Mouse (Mus musculus) embryonic facial prominence, embryonic 15.5 days (tissue): ENCODE results near the gene Gm45213. TPM values are rescaled to one million over a fixed set of nuclear protein-coding genes. Genes with fewer than 3 reads are reported as not detected.
"Not testable (repeated sequence)": the region's sequence is repeated elsewhere in the genome, so short reads cannot be mapped to it uniquely, and the experiment has no call there.

Source experiments
- ATAC-seq: fragments of 200-750 bp; cut with Nextera tagmentation; 2 replicates; pipeline ENCODE4 v1.8.0; 2017; ENCODE audit warnings: low read depth, moderate TSS enrichment; ENCODE audit not compliant: insufficient number of reproducible peaks, low FRiP score, low TSS enrichment
- H3K27ac ChIP-seq: fragments of 300-500 bp; sonication (generic); replicated peaks from 2 replicates; pipeline ENCODE4 v1.5.1; 2015; ENCODE audit warnings: mild to moderate bottlenecking, inconsistent platforms
- H3K27me3 ChIP-seq: fragments of 300-500 bp; sonication (generic); 2 replicates; pipeline ENCODE4 v1.6.1; 2015; ENCODE audit warnings: inconsistent platforms
- H3K36me3 ChIP-seq: fragments of 300-500 bp; sonication (generic); 2 replicates; pipeline ENCODE4 v1.6.1; 2015; ENCODE audit warnings: mild to moderate bottlenecking, inconsistent platforms
- H3K4me1 ChIP-seq: fragments of 300-500 bp; sonication (generic); 2 replicates; pipeline ENCODE4 v1.6.1; 2015; ENCODE audit warnings: inconsistent platforms
- H3K4me2 ChIP-seq: fragments of 300-500 bp; sonication (generic); replicated peaks from 2 replicates; pipeline ENCODE4 v1.6.1; 2015; ENCODE audit warnings: mild to moderate bottlenecking, inconsistent platforms
- H3K4me3 ChIP-seq: fragments of 300-500 bp; sonication (generic); replicated peaks from 2 replicates; pipeline ENCODE4 v1.5.1; 2015; ENCODE audit warnings: mild to moderate bottlenecking, inconsistent platforms
- H3K9ac ChIP-seq: fragments of 300-500 bp; sonication (generic); 2 replicates; pipeline ENCODE4 v1.6.1; 2015; ENCODE audit warnings: inconsistent platforms
- H3K9me3 ChIP-seq: fragments of 300-500 bp; sonication (generic); replicated peaks from 2 replicates; pipeline ENCODE4 v1.6.1; 2016; ENCODE audit warnings: inconsistent platforms
- WGBS: fragments of 180-500 bp; shearing (Covaris S2); methylation state at CpG from one replicate; pipeline ENCODE4 v1.1.7; 2015; 5-methylcytosine and 5-hydroxymethylcytosine counted together
- polyA plus RNA-seq: library from polyadenylated mRNA; unstranded; fragments of >200 nt; fragmentation: Nextera tagmentation; extraction: Ambion mirVana; gene quantifications from 2 replicates; pipeline ENCODE4 v1.2.1, GENCODE M21; 2015

The Gm45213 gene
- polyA plus RNA-seq, 1 experiment from 2014 or later, result not detected

GRCm38 (mm10) chr7:66055356-66055755 is 12.0 kb downstream of the Gm45213 start:
- H3K36me3 ChIP-seq, H3K4me1 ChIP-seq, H3K4me3 ChIP-seq, H3K9ac ChIP-seq, H3K27ac ChIP-seq, H3K27me3 ChIP-seq, H3K4me2 ChIP-seq, ATAC-seq, H3K9me3 ChIP-seq: not testable (repeated sequence)
- 13% methylated on average over 2 of the region's 2 CpGs for WGBS

- WGBS, result 69% methylated on average over 1 of the region's 1 CpGs
- Histone ChIP-seq H3K4me2 (peak within 1 kb of the TSS; percentile 82), H3K27ac (no peak within 1 kb of the TSS), H3K9me3 (no peaks in the 10 kb centered on the region), H3K36me3 (peaks cover 11% of the 10 kb centered on the region; the same call in 1 of the 2 replicates), H3K27me3 (no peaks in the 10 kb centered on the region), H3K4me1 (peaks cover 14% of the 10 kb centered on the region), H3K4me3 (peak within 1 kb of the TSS; percentile 98), H3K9ac (no peak within 1 kb of the TSS)
- ATAC-seq, result no peak
Observed at GRCm38 (mm10) chr7:66058703-66059102, 15.3 kb downstream of the Gm45213 start, which contains the start of gene Snrpa1. Gene Snrpa1, plus strand, starts transcription at chr7:66059003.

- Histone ChIP-seq H3K4me3 (peak overlapping the region; percentile 98), H3K9me3 (no peaks in the 10 kb centered on the region), H3K27ac (peak overlapping the region; percentile 69), H3K27me3 (no peaks in the 10 kb centered on the region), H3K4me2 (peak overlapping the region; percentile 82), H3K9ac (peak overlapping the region; percentile 91), H3K36me3 (peaks cover 18% of the 10 kb centered on the region), H3K4me1 (peaks cover 14% of the 10 kb centered on the region)
- under 1% methylated on average over 64 of the region's 64 CpGs for WGBS
- peak; percentile 91 for ATAC-seq
Observed at GRCm38 (mm10) chr7:66060066-66060956, 16.9 kb downstream of the Gm45213 start.

- peaks cover 23% of the 10 kb centered on the region for H3K36me3 ChIP-seq
- H3K9me3 ChIP-seq, result no peaks in the 10 kb centered on the region
- H3K27me3 ChIP-seq, result no peaks in the 10 kb centered on the region
- no peak overlapping the region for H3K27ac ChIP-seq
- peaks cover 14% of the 10 kb centered on the region for H3K4me1 ChIP-seq
- 2% methylated on average over 14 of the region's 14 CpGs for WGBS
- no peak for ATAC-seq
- peak overlapping the region; percentile 98 for H3K4me3 ChIP-seq
- H3K9ac ChIP-seq, result peak overlapping the region; percentile 91
- peak overlapping the region; percentile 82 for H3K4me2 ChIP-seq
Observed at GRCm38 (mm10) chr7:66061057-66061456, 17.7 kb downstream of the Gm45213 start.

- H3K9me3 ChIP-seq, result no peaks in the 10 kb centered on the region
- H3K27ac ChIP-seq, result no peak overlapping the region
- WGBS, result 76% methylated on average over 2 of the region's 2 CpGs
- H3K4me2 ChIP-seq, result no peak overlapping the region
- ATAC-seq, result no peak
- no peak overlapping the region for H3K9ac ChIP-seq
- peaks cover 20% of the 10 kb centered on the region for H3K4me1 ChIP-seq
- peaks cover 58% of the 10 kb centered on the region for H3K36me3 ChIP-seq
- H3K27me3 ChIP-seq, result no peaks in the 10 kb centered on the region
- H3K4me3 ChIP-seq, result no peak overlapping the region
Observed at GRCm38 (mm10) chr7:66076411-66076810, 33.0 kb downstream of the Gm45213 start.

- peaks cover 30% of the 10 kb centered on the region for H3K4me1 ChIP-seq
- H3K27ac ChIP-seq, result peak within 1 kb of the TSS; percentile 87
- H3K4me2 ChIP-seq, result peak within 1 kb of the TSS; percentile 71
- peak within 1 kb of the TSS; percentile 76 for H3K9ac ChIP-seq
- no peaks in the 10 kb centered on the region for H3K9me3 ChIP-seq
- WGBS, result under 1% methylated on average over 65 of the region's 65 CpGs
- peak; percentile 99 for ATAC-seq
- no peaks in the 10 kb centered on the region for H3K27me3 ChIP-seq
- peaks cover 52% of the 10 kb centered on the region for H3K36me3 ChIP-seq
- H3K4me3 ChIP-seq, result peak within 1 kb of the TSS; percentile 92
Observed at GRCm38 (mm10) chr7:66079364-66080230, 36.2 kb downstream of the Gm45213 start, which contains the start of gene Selenos. Gene Selenos, plus strand, starts transcription at chr7:66079649.

GRCm38 (mm10) chr7:66080231-66080613 is 36.8 kb downstream of the Gm45213 start:
- peak overlapping the region; percentile 92 for H3K4me3 ChIP-seq
- peak overlapping the region; percentile 87; the same call in 1 of the 2 replicates for H3K27ac ChIP-seq
- no peaks in the 10 kb centered on the region for H3K27me3 ChIP-seq
- H3K9me3 ChIP-seq, result no peaks in the 10 kb centered on the region
- peaks cover 31% of the 10 kb centered on the region for H3K4me1 ChIP-seq
- peak overlapping the region; percentile 71 for H3K4me2 ChIP-seq
- H3K36me3 ChIP-seq, result peaks cover 50% of the 10 kb centered on the region
- ATAC-seq, result no peak
- peak overlapping the region; percentile 76 for H3K9ac ChIP-seq
- 22% methylated on average over 5 of the region's 5 CpGs for WGBS

GRCm38 (mm10) chr7:66083757-66084156 is 40.4 kb downstream of the Gm45213 start:
- Histone ChIP-seq H3K4me1 (peaks cover 30% of the 10 kb centered on the region), H3K27ac (no peak overlapping the region), H3K9me3 (no peaks in the 10 kb centered on the region), H3K27me3 (no peaks in the 10 kb centered on the region), H3K9ac (no peak overlapping the region), H3K4me2 (no peak overlapping the region), H3K36me3 (peaks cover 64% of the 10 kb centered on the region), H3K4me3 (no peak overlapping the region)
- ATAC-seq, result no peak
- WGBS, result 85% methylated on average over 6 of the region's 6 CpGs

- H3K9me3 ChIP-seq, result no peaks in the 10 kb centered on the region
- no peak overlapping the region for H3K27ac ChIP-seq
- peaks cover 27% of the 10 kb centered on the region for H3K4me1 ChIP-seq
- H3K27me3 ChIP-seq, result no peaks in the 10 kb centered on the region
- no peak overlapping the region for H3K4me2 ChIP-seq
- ATAC-seq, result no peak
- H3K9ac ChIP-seq, result no peak overlapping the region
- peaks cover 71% of the 10 kb centered on the region for H3K36me3 ChIP-seq
- H3K4me3 ChIP-seq, result no peak overlapping the region
- 77% methylated on average over 7 of the region's 7 CpGs for WGBS
Observed at GRCm38 (mm10) chr7:66084546-66084945, 41.1 kb downstream of the Gm45213 start.

GRCm38 (mm10) chr7:66087652-66088051 is 44.2 kb downstream of the Gm45213 start:
- H3K4me2 ChIP-seq, result no peak overlapping the region
- H3K4me3 ChIP-seq, result no peak overlapping the region
- no peak overlapping the region for H3K27ac ChIP-seq
- no peak for ATAC-seq
- peaks cover 93% of the 10 kb centered on the region for H3K36me3 ChIP-seq
- 86% methylated on average over 4 of the region's 4 CpGs for WGBS
- no peaks in the 10 kb centered on the region for H3K27me3 ChIP-seq
- H3K9ac ChIP-seq, result no peak overlapping the region
- H3K9me3 ChIP-seq, result no peaks in the 10 kb centered on the region
- H3K4me1 ChIP-seq, result peaks cover 12% of the 10 kb centered on the region; the same call in 1 of the 2 replicates

- Histone ChIP-seq H3K9me3 (no peaks in the 10 kb centered on the region), H3K36me3 (peaks cover 89% of the 10 kb centered on the region), H3K4me2 (no peak overlapping the region), H3K27ac (no peak overlapping the region), H3K4me1 (peaks cover 12% of the 10 kb centered on the region; the same call in 1 of the 2 replicates), H3K9ac (no peak overlapping the region), H3K27me3 (no peaks in the 10 kb centered on the region), H3K4me3 (no peak overlapping the region)
- no peak for ATAC-seq
- 97% methylated on average over 2 of the region's 2 CpGs for WGBS
Observed at GRCm38 (mm10) chr7:66088077-66088476, 44.7 kb downstream of the Gm45213 start.
